Mouse (Mus musculus): ENCODE measurements at regions not wholly inside any gene's neighbourhood (a gene's known extent, or its start where the extent isn't known, plus 50 kb on each side); places are given as distances from the start of the nearest gene placed in this dataset.

- DNase-seq (ENCODE audit: low spot score in 2 of 2): no peak
Observed at GRCm38 (mm10) chr17:4928631-4929030, 65.5 kb upstream of the Arid1b start.

GRCm38 (mm10) chr17:4935268-4935667 is 58.9 kb upstream of the Arid1b start:
- no peak for DNase-seq (ENCODE audit: low spot score in 2 of 2)

- DNase-seq (ENCODE audit: low spot score in 2 of 2): no peak
Observed at GRCm38 (mm10) chr17:4940589-4940988, 53.5 kb upstream of the Arid1b start.

GRCm38 (mm10) chr17:4941286-4941800 is 52.8 kb upstream of the Arid1b start:
- no peak for DNase-seq (ENCODE audit: low spot score in 2 of 2)

GRCm38 (mm10) chr17:4942868-4943267 is 51.3 kb upstream of the Arid1b start:
- no peak for DNase-seq (ENCODE audit: low spot score in 2 of 2)
